Mouse (Mus musculus): ENCODE measurements around the gene Dnlz.

DNA sequence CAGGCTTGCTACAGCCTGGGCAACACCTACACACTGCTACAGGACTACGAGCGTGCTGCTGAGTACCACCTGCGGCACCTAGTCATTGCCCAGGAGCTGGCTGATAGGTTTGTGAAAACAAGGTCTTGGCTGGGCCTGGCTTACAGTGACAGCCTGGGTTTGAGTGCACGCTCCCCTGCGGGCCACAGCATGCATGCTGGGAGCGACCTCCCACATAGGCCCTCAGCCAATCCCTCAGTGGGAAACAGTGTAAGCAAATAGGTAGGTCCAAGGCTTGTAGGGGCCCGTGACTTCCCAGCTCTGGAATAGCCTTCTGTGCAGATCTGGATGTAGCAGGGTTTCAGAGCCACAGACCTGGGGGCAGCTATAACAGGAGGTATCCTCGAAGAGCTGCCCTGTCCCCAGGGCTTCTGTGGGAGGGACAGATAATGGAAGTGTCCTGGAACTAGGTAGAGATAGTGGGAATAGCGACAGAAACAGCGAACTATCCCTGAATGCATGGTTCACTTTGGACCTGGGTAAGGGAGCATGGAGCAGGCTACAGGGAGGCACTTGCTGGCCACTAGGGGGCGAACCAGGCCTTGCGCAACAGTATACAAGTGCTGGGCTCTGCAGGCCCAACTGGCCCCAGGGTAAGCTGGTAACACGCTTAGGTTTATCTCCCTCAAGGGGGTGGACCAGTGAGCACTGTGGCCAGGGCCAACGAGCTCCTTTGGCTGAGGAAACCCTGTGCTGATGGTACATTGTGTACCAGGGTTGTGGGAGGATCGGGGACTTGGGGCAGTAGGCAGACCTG is 26.3 kb downstream of the Dnlz start:
- peak; percentile 91 for TF ChIP-seq CTCF (IDR thresholded peaks at IDR 0.05; ENCODE audit: low read depth, low read length)
- TF ChIP-seq GATA2 (IDR thresholded peaks at IDR 0.05; ENCODE audit: borderline replicate concordance, low read depth, low read length) = no peak
- no peak for TF ChIP-seq TAL1 (conservative IDR thresholded peaks at IDR 0.05; ENCODE audit: low read depth, low read length)
